Comparison of ENCODE assay signal across 9 mouse cellular contexts in the genomic region with DNA sequence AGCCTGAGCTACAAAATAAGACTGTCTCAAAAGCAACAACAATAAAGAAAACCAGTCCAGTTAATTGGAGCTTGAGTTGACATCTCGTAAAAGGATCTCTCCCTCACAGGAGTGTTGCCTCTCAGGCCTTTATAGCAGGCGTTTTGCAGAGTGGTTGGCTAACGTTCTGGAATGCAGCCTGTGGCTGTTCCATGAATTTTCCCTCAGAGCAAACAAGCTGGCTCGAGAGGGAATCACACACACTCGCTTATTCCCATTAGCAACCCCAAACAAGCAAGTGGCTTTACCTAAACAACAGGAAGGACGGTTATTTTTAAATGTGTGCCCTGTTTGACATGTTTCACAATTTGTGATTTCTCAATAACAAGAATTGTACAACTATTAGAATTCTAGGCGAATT. TPM values are rescaled to one million over a fixed set of nuclear protein-coding genes. Genes with fewer than 3 reads are reported as not detected.
DNase-seq lines count a peak whose midpoint lies in the region; ATAC-seq lines count a peak whose summit lies in the region.
"Had no signal": no experiment of that assay in that cellular context is flagged by ENCODE, and none has a peak within 500 bp of the region (broad histone marks: within the 10 kb centered on the region; RNA-seq: fewer than 3 reads in every experiment).

No protein-coding gene starts in this region.

- no peaks in the 10 kb centered on the region for H3K27me3 ChIP-seq in liver, embryonic 12.5 days (replicated peaks)
- no peaks in the 10 kb centered on the region for H3K27me3 ChIP-seq in kidney, embryonic 15.5 days
- H3K27me3 ChIP-seq: midbrain, embryonic 12.5 days had no signal

- 46% methylated on average over 7 of the region's 7 CpGs for WGBS in liver, embryonic 12.5 days (ENCODE audit: insufficient replicate concordance)
- WGBS in kidney, embryonic 15.5 days: 38% methylated on average over 7 of the region's 7 CpGs

- no peaks in the 10 kb centered on the region for H3K36me3 ChIP-seq in liver, embryonic 12.5 days
- no peaks in the 10 kb centered on the region for H3K36me3 ChIP-seq in kidney, embryonic 15.5 days
- H3K36me3 ChIP-seq: midbrain, embryonic 12.5 days had no signal

- H3K27ac ChIP-seq in liver, embryonic 12.5 days: 0 out of 2 replicates have a peak overlapping the region, but pooled peaks have one; percentile 6
- H3K27ac ChIP-seq in kidney, embryonic 15.5 days: 0 out of 2 replicates have a peak overlapping the region, but pooled peaks have one; percentile 14
- H3K27ac ChIP-seq: midbrain, embryonic 12.5 days had no signal

- DNase-seq in liver: no peak
- DNase-seq in gastrocnemius, postnatal 14 days: peak; percentile 16
- peak; percentile 32 for DNase-seq in skeletal muscle tissue, adult 2 months (ENCODE audit: low read depth, low spot score)
- no peak for DNase-seq in cerebellum, postnatal 36 days
- no peak for DNase-seq in right cerebral cortex, postnatal 10 days (ENCODE audit: low spot score in 2 of 2)
- no peak for DNase-seq in c-Kit-positive CD71-positive TER-119-positive erythroid progenitor cells, embryonic 14.5 days (ENCODE audit: low spot score)

- no peak overlapping the region for H3K4me3 ChIP-seq in liver, embryonic 12.5 days
- H3K4me3 ChIP-seq in kidney, embryonic 15.5 days (replicated peaks): no peak overlapping the region
- H3K4me3 ChIP-seq: midbrain, embryonic 12.5 days had no signal

- H3K4me1 ChIP-seq in liver, embryonic 12.5 days: no peaks in the 10 kb centered on the region
- H3K4me1 ChIP-seq in kidney, embryonic 15.5 days: peaks cover 14% of the 10 kb centered on the region

- no peak overlapping the region for H3K4me2 ChIP-seq in liver, embryonic 12.5 days
- H3K4me2 ChIP-seq in kidney, embryonic 15.5 days: no peak overlapping the region
- H3K4me2 ChIP-seq: midbrain, embryonic 12.5 days had no signal

- ATAC-seq in liver, embryonic 12.5 days: no peak
- ATAC-seq in kidney, embryonic 15.5 days (replicated peaks; ENCODE audit: low FRiP score): no peak

- no peaks in the 10 kb centered on the region for H3K9me3 ChIP-seq in liver, embryonic 12.5 days (replicated peaks)
- H3K9me3 ChIP-seq in kidney, embryonic 15.5 days (replicated peaks): no peaks in the 10 kb centered on the region
- H3K9me3 ChIP-seq: midbrain, embryonic 12.5 days had no signal

- H3K9ac ChIP-seq in liver, embryonic 12.5 days: no peak overlapping the region
- no peak overlapping the region for H3K9ac ChIP-seq in kidney, embryonic 15.5 days
- H3K9ac ChIP-seq: midbrain, embryonic 12.5 days had no signal

- intact Hi-C loops in gastrocnemius, postnatal 14 days (cut with DNase I; ENCODE audit: low total_unique reads): no loop called here

RNA-seq across cellular contexts. Expression of gene Klf6, which starts 59.2 kb away (rescaled TPM):
- polyA plus RNA-seq in liver, embryonic 12.5 days (2016; fragmentation: Nextera tagmentation; extraction: Ambion mirVana): 24.7 and 26.3 TPM in 2 replicates
- 10 to 100 TPM; 21.8 to 32.9 TPM for total RNA-seq in gastrocnemius, postnatal 14 days (2021)
- 58.1 and 63.7 TPM in 2 replicates for polyA plus RNA-seq in kidney, embryonic 15.5 days (2015; fragmentation: Nextera tagmentation; extraction: Ambion mirVana)

Comparison
In these comparisons a context has a peak if more than half of its experiments do, and no peak if none do; other contexts are left out.
1. DNase-seq: peak in gastrocnemius, postnatal 14 days (single experiment) and skeletal muscle tissue, adult 2 months (single experiment); none in liver (single experiment), cerebellum, postnatal 36 days (0 of 2), right cerebral cortex, postnatal 10 days (0 of 2) and c-Kit-positive CD71-positive TER-119-positive erythroid progenitor cells, embryonic 14.5 days (single experiment).